Mouse (Mus musculus): ENCODE measurements at regions not wholly inside any gene's neighbourhood (a gene's known extent, or its start where the extent isn't known, plus 50 kb on each side); places are given as distances from the start of the nearest gene placed in this dataset.

- no peak overlapping the region for H3K27ac ChIP-seq (ENCODE audit: low read depth, low read length)
- ATAC-seq (ENCODE audit: low FRiP score): no peak
- 68% methylated on average over 9 of the region's 9 CpGs for WGBS
- no peaks in the 10 kb centered on the region for H3K27me3 ChIP-seq (ENCODE audit: insufficient read depth, low read length)
- H3K9me3 ChIP-seq (ENCODE audit: low read length): no peaks in the 10 kb centered on the region
- no peak overlapping the region for H3K4me3 ChIP-seq (ENCODE audit: low read depth, low read length)
- no peak for DNase-seq (ENCODE audit: low spot score)
- no peaks in the 10 kb centered on the region for H3K36me3 ChIP-seq (ENCODE audit: insufficient read depth, low read length)
- no peak overlapping the region for H3K9ac ChIP-seq (replicated peaks; ENCODE audit: low read length, poor library complexity, severe bottlenecking)
- no peaks in the 10 kb centered on the region for H3K4me1 ChIP-seq (ENCODE audit: insufficient read depth, low read length)
- H3K4me2 ChIP-seq (ENCODE audit: low read depth, low read length, poor library complexity, severe bottlenecking): no peak overlapping the region
- no peak for TF ChIP-seq CTCF (IDR thresholded peaks at IDR 0.05)
Measured at GRCm38 (mm10) chr6:144875862-144876261, 94.1 kb upstream of the Sox5 start.

DNA sequence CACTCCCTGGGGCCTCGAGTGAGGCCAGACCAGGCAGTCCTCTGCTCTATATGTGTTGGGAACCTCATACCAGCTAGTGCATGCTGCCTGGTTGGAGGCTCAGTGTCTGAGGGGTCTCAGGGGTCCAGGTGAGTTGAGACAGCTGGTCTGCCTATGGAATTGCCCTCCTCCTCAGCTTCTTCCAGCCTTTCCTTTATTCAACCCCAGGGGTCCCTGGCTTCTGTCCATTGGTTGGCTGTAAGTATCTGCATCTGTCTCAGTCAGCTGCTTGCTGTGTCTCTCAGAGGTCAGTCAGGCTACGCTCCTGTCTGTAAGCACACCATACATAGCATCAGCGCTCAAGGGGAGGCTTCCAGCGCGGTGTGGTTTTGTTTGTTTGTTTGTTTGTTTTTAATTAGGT, 92.5 kb upstream of the Sox5 start:
- Histone ChIP-seq H3K36me3 (ENCODE audit: insufficient read depth, low read length) (no peaks in the 10 kb centered on the region), H3K9ac (replicated peaks; ENCODE audit: low read length, poor library complexity, severe bottlenecking) (no peak overlapping the region), H3K4me3 (ENCODE audit: low read depth, low read length) (no peak overlapping the region), H3K4me2 (ENCODE audit: low read depth, low read length, poor library complexity, severe bottlenecking) (no peak overlapping the region), H3K9me3 (ENCODE audit: low read length) (no peaks in the 10 kb centered on the region), H3K27me3 (ENCODE audit: insufficient read depth, low read length) (no peaks in the 10 kb centered on the region), H3K27ac (ENCODE audit: low read depth, low read length) (no peak overlapping the region), H3K4me1 (ENCODE audit: insufficient read depth, low read length) (no peaks in the 10 kb centered on the region)
- TF ChIP-seq CTCF (IDR thresholded peaks at IDR 0.05): no peak
- 89% methylated on average over 5 of the region's 5 CpGs for WGBS
- ATAC-seq (ENCODE audit: low FRiP score) (no peak), DNase-seq (ENCODE audit: low spot score) (peak; percentile 11)

DNA sequence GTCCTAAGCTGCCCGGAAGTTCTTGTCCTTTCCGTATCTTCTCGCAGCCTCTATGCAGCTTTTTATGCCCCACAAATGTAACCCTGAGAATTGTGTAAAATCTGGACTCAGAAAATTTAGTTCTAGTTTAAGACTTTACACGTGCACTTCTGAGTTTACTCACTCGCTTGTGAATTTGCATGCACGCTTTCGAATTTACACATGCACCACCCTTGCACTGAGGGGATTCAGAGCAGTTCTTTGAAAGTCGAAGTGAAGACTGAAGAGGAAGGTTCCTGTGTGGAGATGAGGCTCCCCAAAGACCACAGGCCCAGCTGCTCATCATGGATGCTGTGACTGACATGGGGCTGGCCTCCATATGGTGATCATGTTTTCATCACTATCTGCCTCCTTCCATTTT, 89.2 kb upstream of the Sox5 start:
- no peaks in the 10 kb centered on the region for H3K27me3 ChIP-seq (ENCODE audit: insufficient read depth, low read length)
- TF ChIP-seq CTCF (IDR thresholded peaks at IDR 0.05): no peak
- no peak overlapping the region for H3K4me2 ChIP-seq (ENCODE audit: low read depth, low read length, poor library complexity, severe bottlenecking)
- no peak overlapping the region for H3K27ac ChIP-seq (ENCODE audit: low read depth, low read length)
- DNase-seq (ENCODE audit: low spot score): no peak
- H3K4me1 ChIP-seq (ENCODE audit: insufficient read depth, low read length): no peaks in the 10 kb centered on the region
- H3K4me3 ChIP-seq (ENCODE audit: low read depth, low read length): no peak overlapping the region
- no peak overlapping the region for H3K9ac ChIP-seq (replicated peaks; ENCODE audit: low read length, poor library complexity, severe bottlenecking)
- H3K9me3 ChIP-seq (ENCODE audit: low read length): no peaks in the 10 kb centered on the region
- H3K36me3 ChIP-seq (ENCODE audit: insufficient read depth, low read length): no peaks in the 10 kb centered on the region
- 93% methylated on average over 8 of the region's 8 CpGs for WGBS
- ATAC-seq (ENCODE audit: low FRiP score): no peak

DNA sequence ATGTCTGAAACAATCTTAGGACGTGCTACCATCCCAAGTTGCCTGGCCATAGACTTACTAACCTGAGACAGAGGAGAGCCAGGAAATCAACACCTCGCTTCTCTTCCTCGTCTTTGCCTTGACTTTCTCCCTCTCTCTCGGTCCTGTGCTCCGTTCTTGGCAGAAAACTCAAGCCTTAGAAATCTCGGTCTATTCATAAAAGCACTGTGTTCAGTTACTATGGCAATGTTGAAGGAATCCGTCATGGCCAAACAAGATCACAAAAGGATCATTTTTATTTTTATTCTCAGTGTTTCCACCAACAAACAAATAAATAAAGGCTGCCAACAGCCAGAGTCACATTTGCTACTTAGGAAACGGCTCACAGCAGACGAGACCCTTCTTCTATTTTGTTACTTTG, 85.6 kb upstream of the Sox5 start:
- H3K9ac ChIP-seq (replicated peaks; ENCODE audit: low read length, poor library complexity, severe bottlenecking): no peak overlapping the region
- H3K27me3 ChIP-seq (ENCODE audit: insufficient read depth, low read length): no peaks in the 10 kb centered on the region
- WGBS: 21% methylated on average over 9 of the region's 9 CpGs
- H3K9me3 ChIP-seq (ENCODE audit: low read length): no peaks in the 10 kb centered on the region
- no peak overlapping the region for H3K4me2 ChIP-seq (ENCODE audit: low read depth, low read length, poor library complexity, severe bottlenecking)
- ATAC-seq (ENCODE audit: low FRiP score) (no peak; the same call in 1 of the 2 replicates), DNase-seq (ENCODE audit: low spot score) (peak; percentile 63)
- H3K4me3 ChIP-seq (ENCODE audit: low read depth, low read length): no peak overlapping the region
- no peaks in the 10 kb centered on the region for H3K36me3 ChIP-seq (ENCODE audit: insufficient read depth, low read length)
- H3K4me1 ChIP-seq (ENCODE audit: insufficient read depth, low read length): no peaks in the 10 kb centered on the region; the same call in 1 of the 2 replicates
- no peak overlapping the region for H3K27ac ChIP-seq (ENCODE audit: low read depth, low read length)
- TF ChIP-seq CTCF (IDR thresholded peaks at IDR 0.05): no peak

GRCm38 (mm10) chr6:144864026-144864425, 82.2 kb upstream of the Sox5 start:
- no peak for TF ChIP-seq CTCF (IDR thresholded peaks at IDR 0.05)
- no peak for DNase-seq (ENCODE audit: low spot score)

DNA sequence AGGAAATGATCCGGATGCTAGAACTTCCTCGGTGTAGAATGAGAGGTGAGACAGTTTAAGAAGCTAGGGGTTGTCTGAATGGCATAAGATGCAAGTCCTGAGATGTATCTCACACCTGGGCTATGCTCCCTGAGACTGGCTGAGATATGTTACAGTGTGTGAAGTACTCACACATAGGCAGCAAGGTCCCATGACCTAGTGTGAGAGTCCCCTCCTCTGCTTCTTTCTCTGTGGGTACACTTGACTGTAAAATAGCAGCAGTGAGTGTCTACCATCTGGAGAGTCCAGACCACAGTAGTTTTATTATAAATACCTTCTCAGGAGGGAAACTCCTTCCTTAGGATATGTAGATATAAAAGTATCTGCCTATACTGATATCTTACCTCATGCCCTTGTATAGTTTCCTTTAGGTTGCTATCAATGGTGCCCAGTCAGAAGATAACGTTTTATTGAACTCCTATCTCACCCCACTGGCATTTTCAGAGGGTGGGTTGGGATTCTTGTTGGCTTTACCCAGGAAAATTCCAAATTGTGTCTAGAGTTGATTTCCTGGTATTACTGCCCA, 81.7 kb upstream of the Sox5 start:
- no peaks in the 10 kb centered on the region for H3K27me3 ChIP-seq (ENCODE audit: insufficient read depth, low read length)
- no peak for DNase-seq (ENCODE audit: low spot score)
- no peak overlapping the region for H3K4me3 ChIP-seq (ENCODE audit: low read depth, low read length)
- H3K27ac ChIP-seq (ENCODE audit: low read depth, low read length): no peak overlapping the region
- H3K4me2 ChIP-seq (ENCODE audit: low read depth, low read length, poor library complexity, severe bottlenecking): no peak overlapping the region
- TF ChIP-seq CTCF (IDR thresholded peaks at IDR 0.05): no peak
- no peaks in the 10 kb centered on the region; the same call in 1 of the 2 replicates for H3K4me1 ChIP-seq (ENCODE audit: insufficient read depth, low read length)
- no peak for ATAC-seq (ENCODE audit: low FRiP score)
- no peak overlapping the region for H3K9ac ChIP-seq (replicated peaks; ENCODE audit: low read length, poor library complexity, severe bottlenecking)
- H3K9me3 ChIP-seq (ENCODE audit: low read length): no peaks in the 10 kb centered on the region
- H3K36me3 ChIP-seq (ENCODE audit: insufficient read depth, low read length): no peaks in the 10 kb centered on the region
- WGBS: 93% methylated on average over 3 of the region's 3 CpGs

More at GRCm38 (mm10) chr6:144864026-144864425, 82.2 kb upstream of the Sox5 start:
- H3K4me3 ChIP-seq (ENCODE audit: low read depth, low read length): no peak overlapping the region
- no peaks in the 10 kb centered on the region for H3K36me3 ChIP-seq (ENCODE audit: insufficient read depth, low read length)
- ATAC-seq (ENCODE audit: low FRiP score): no peak
- no peaks in the 10 kb centered on the region for H3K9me3 ChIP-seq (ENCODE audit: low read length)
- no peaks in the 10 kb centered on the region for H3K27me3 ChIP-seq (ENCODE audit: insufficient read depth, low read length)
- H3K9ac ChIP-seq (replicated peaks; ENCODE audit: low read length, poor library complexity, severe bottlenecking): no peak overlapping the region
- WGBS: 40% methylated on average over 6 of the region's 6 CpGs
- H3K4me2 ChIP-seq (ENCODE audit: low read depth, low read length, poor library complexity, severe bottlenecking): no peak overlapping the region
- H3K4me1 ChIP-seq (ENCODE audit: insufficient read depth, low read length): no peaks in the 10 kb centered on the region; the same call in 1 of the 2 replicates
- H3K27ac ChIP-seq (ENCODE audit: low read depth, low read length): no peak overlapping the region
